Mouse (Mus musculus) skeletal muscle tissue, adult 2 months (tissue): Measurements from ENCODE around the gene Olfr12.

ENCODE experiments used
- DNase-seq: peaks from one replicate; pipeline ENCODE4 v3.0.0-alpha.2; 2012; ENCODE audit warnings: low read depth, low spot score

The Olfr12 gene

DNA sequence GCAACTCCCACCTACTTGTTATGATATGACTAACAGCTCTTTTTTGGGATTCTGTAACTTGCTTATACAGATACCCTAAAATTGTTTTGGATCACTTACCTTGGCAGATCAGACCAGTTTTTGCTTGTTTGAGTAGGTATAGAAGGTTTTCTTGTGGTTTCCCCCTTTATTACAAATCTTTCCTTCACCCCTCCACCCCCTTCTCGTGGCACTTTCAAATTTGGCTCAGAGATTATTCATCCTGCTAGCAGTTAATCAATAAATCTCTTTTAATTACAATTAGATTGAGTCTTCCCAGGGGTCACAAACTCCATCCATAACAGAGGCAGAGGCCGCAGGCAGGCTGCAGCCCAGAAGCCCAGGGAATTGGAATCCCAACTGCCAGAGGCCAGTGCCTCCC is at the start of gene Olfr12:
Olfr12 (plus strand) TSS at position 301 of the 400 bp plus-strand sequence.
- DNase-seq = no peak

- DNase-seq = no peak
These were observed 46.6 kb upstream of the Olfr12 start, which contains the start of gene Olfr1413 for GRCm38 (mm10) chr1:92571022-92571421. Gene Olfr1413, plus strand, starts transcription at chr1:92571322.

DNA sequence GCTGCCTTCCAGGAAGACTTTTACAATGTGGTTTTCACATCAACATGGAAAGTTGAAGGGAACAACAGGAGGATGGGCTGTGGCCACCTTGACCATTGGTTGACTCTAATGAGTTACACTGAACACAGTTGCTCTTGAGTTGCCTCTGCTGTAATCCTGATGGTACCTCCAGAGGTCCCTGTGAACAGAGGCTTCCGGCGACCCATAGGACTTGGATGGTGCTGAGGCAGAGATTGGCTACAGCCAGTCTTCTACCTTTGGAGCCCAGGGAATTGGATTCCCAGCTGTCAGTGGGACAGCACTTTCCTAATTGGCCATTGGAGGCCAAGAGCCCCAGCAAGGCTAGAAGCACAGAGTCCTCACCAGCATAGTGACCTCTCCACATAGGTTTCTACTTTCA is 32.1 kb upstream of the Olfr12 start, which contains the start of gene Olfr1412:
Olfr1412 (plus strand) TSS at position 301 of the 400 bp plus-strand sequence.
- no peak for DNase-seq

DNA sequence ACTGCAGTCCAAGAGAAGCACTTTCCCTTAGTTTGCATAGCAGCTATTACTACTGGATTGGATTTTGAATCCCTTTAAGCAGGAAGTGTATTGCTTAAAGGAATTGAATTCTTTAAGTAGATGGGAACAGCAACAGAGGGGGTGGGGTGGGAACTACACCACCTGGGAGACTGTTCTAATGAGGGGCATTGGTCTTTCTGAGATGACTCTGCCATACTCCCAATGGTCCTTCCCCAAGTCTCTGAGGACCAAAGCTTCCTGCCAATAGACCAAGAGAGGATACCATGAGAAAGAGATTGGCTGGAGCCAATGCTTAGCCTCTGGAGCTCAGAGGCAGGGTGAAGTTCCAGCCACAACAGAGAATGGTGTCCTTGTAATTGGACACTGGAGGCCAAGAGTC is 23.5 kb upstream of the Olfr12 start, which contains the start of gene Olfr1411:
Olfr1411 (plus strand) TSS at position 301 of the 400 bp plus-strand sequence.
- no peak for DNase-seq

GRCm38 (mm10) chr1:92596019-92596418 is 21.6 kb upstream of the Olfr12 start:
- no peak for DNase-seq

GRCm38 (mm10) chr1:92605482-92605881 is 12.1 kb upstream of the Olfr12 start, which contains the start of gene Olfr1410:
Gene Olfr1410, plus strand, starts transcription at chr1:92605782.
- no peak for DNase-seq

GRCm38 (mm10) chr1:92607711-92608110 is 9.9 kb upstream of the Olfr12 start:
- no peak for DNase-seq

DNA sequence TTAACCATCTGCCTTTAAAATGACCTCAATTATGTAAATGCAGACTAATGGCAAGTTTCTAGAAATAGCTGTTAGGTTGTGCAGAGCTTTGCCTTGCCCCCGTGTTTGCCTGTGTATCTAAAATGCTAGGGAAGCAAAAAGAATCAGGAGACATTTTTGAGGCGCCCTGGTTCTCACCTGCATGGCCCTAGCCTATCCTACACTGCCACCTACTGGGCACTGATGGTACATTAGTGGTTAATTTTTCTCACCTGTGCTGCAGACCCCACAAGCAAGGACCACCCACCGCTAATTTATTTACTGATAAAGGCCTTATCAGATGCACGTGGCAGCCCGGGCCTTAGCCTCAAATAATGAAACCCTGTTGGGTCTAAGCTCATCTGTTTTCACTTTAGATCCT is 6.6 kb upstream of the Olfr12 start:
- peak; percentile 4 for DNase-seq

DNA sequence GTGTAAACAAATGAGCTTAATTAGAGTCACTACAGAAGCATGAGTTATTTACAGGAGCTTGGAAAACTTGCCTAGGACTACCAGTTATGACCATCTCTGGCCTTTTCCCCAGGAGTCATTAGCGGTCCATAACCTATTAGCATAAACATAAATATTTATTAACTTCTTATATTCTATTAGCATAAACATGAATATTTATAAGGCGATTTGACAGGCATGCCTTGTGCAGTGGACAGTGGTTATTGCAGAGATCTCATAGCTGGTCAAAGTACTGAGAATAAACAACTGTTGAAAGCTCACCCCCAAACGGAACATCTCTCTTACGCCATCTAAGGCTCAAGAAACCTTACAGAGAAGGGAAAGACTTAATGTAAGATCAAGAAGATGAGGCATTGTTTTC is 4.4 kb upstream of the Olfr12 start:
- DNase-seq = no peak

GRCm38 (mm10) chr1:92614516-92614915 is 3.1 kb upstream of the Olfr12 start:
- DNase-seq = no peak

GRCm38 (mm10) chr1:92616046-92616445 is 1.5 kb upstream of the Olfr12 start:
- no peak for DNase-seq

- no peak for DNase-seq
These were observed 772 bp downstream of the Olfr12 start for GRCm38 (mm10) chr1:92618360-92618759.

GRCm38 (mm10) chr1:92628227-92628626 is 10.6 kb downstream of the Olfr12 start:
- DNase-seq = no peak

GRCm38 (mm10) chr1:92632196-92632595 is 14.6 kb downstream of the Olfr12 start:
- DNase-seq = no peak

GRCm38 (mm10) chr1:92632948-92633347 is 15.4 kb downstream of the Olfr12 start:
- no peak for DNase-seq

GRCm38 (mm10) chr1:92633726-92634125 is 16.1 kb downstream of the Olfr12 start:
- no peak for DNase-seq

GRCm38 (mm10) chr1:92634569-92634968 is 17.0 kb downstream of the Olfr12 start:
- no peak for DNase-seq

DNA sequence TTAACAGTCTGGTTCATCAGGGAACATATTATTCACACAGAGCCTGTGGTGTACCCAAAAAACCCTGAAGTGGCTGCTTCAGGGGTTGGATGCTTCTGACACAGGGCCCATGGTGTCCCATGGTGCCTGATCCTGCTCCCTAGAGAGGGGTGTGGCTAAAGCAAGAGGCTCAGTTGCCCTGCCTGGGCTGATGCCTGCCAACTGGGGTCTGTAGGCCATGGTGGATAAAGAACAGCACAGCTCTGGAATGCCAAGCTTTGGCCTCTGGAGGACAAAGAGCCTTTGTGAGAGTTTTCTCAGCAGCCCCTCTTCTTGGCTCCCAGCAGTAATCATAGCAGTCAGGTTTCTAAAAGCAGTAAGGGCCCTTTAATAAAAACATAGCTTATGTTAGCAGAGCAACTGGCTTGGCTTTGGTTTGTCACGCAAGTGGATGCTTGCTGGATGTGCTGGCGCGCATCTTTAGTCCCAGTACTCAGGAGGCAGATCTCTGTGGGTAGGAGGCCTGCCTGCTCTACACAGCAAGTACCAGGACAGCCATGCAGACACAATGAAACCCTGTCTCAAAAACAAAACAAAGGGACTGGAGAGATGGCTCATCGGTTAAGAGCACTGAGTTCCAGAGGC is 17.5 kb downstream of the Olfr12 start:
- DNase-seq = no peak

DNA sequence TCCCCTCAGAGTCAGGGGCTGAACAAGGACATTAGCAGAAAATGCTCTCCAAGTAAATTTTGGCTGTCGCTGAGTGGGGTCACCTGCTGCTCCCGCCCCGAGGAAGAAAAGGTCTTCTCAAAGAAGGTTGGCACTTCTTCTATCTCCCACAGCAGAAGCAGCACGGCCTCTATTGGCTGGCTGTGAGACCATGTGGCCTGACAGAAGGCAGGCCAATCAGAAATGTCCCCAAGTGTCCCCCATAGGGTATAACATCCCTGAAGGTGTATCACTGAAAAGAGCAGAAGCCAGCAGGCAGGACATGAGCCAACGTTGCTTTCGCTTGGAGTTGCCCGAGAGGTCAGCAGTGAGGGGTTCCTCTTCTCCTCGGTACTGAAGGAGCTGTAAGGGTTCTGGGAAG is 18.4 kb downstream of the Olfr12 start:
- DNase-seq = no peak

DNA sequence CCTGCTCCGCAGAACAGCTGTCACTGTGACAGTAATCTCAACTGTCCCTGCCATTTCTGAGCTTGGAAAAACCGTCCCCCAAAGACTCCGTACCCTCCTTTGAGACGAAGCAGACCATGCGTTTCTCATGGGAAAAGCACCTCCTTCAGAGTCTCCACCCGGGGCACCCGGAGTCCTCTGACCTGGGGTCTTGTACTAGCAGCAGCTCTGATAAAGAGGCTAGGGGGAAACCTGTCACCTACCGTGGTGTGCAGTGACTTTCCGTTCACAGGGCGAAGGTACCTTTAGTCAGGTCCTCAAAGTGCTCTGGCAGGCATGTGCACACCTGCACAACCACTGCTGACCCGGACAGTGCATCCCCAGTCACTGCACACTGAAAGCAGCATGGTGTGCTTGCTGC is 19.1 kb downstream of the Olfr12 start:
- no peak for DNase-seq

- DNase-seq = no peak
These were observed 20.0 kb downstream of the Olfr12 start for GRCm38 (mm10) chr1:92637501-92638172.

- DNase-seq = no peak
These were observed 20.6 kb downstream of the Olfr12 start for GRCm38 (mm10) chr1:92638181-92638580.

- DNase-seq = no peak
These were observed 21.1 kb downstream of the Olfr12 start for GRCm38 (mm10) chr1:92638736-92639135.
